Mouse (Mus musculus) forebrain, embryonic 11.5 days (tissue): ENCODE measurements at regions not wholly inside any gene's neighbourhood (a gene's known extent, or its start where the extent isn't known, plus 50 kb on each side); places are given as distances from the start of the nearest gene placed in this dataset.

ENCODE experiments used
- ATAC-seq: fragments of 200-750 bp; cut with Nextera tagmentation; replicated peaks from 2 replicates; pipeline ENCODE4 v1.8.0; 2017; ENCODE audit warnings: moderate TSS enrichment; ENCODE audit not compliant: low FRiP score
- DNase-seq: peaks from one replicate; pipeline ENCODE4 v3.0.0-alpha.2; 2017; ENCODE audit warnings: low spot score
- H3K27ac ChIP-seq: fragments of 300-500 bp; sonication (generic); 2 replicates; pipeline ENCODE4 v1.5.1; 2014; ENCODE audit warnings: low read depth, low read length
- H3K27me3 ChIP-seq: fragments of 300-500 bp; sonication (generic); 2 replicates; pipeline ENCODE4 v1.6.1; 2014; ENCODE audit warnings: mild to moderate bottlenecking, low read length, mixed read lengths; ENCODE audit not compliant: control insufficient read depth, insufficient read depth
- H3K36me3 ChIP-seq: fragments of 300-500 bp; sonication (generic); 2 replicates; pipeline ENCODE4 v1.6.1; 2014; ENCODE audit warnings: mild to moderate bottlenecking, low read length, moderate library complexity, mixed read lengths; ENCODE audit not compliant: control insufficient read depth, insufficient read depth
- H3K4me1 ChIP-seq: fragments of 300-500 bp; sonication (generic); replicated peaks from 2 replicates; pipeline ENCODE4 v1.6.1; 2014; ENCODE audit warnings: low read length, mixed read lengths; ENCODE audit not compliant: control insufficient read depth, insufficient read depth
- H3K4me2 ChIP-seq: fragments of 300-500 bp; sonication (generic); 2 replicates; pipeline ENCODE4 v1.6.1; 2014; ENCODE audit warnings: low read depth, mild to moderate bottlenecking, low read length, moderate library complexity, mixed read lengths; ENCODE audit not compliant: severe bottlenecking
- H3K4me3 ChIP-seq: fragments of 300-500 bp; sonication (generic); 2 replicates; pipeline ENCODE4 v1.5.1; 2014; ENCODE audit warnings: low read depth, low read length
- H3K9ac ChIP-seq: fragments of 300-500 bp; sonication (generic); 2 replicates; pipeline ENCODE4 v1.6.1; 2014; ENCODE audit warnings: low read length
- H3K9me3 ChIP-seq: fragments of 300-500 bp; sonication (generic); 2 replicates; pipeline ENCODE4 v1.6.1; 2016; ENCODE audit warnings: low read length, mixed read lengths; ENCODE audit not compliant: control insufficient read depth
- WGBS: fragments of 180-500 bp; shearing (Covaris S2); extraction: QIAGEN DNeasy Blood & Tissue Kit; methylation state at CpG from one replicate; pipeline ENCODE4 v1.1.7; 2014; 5-methylcytosine and 5-hydroxymethylcytosine counted together

DNA sequence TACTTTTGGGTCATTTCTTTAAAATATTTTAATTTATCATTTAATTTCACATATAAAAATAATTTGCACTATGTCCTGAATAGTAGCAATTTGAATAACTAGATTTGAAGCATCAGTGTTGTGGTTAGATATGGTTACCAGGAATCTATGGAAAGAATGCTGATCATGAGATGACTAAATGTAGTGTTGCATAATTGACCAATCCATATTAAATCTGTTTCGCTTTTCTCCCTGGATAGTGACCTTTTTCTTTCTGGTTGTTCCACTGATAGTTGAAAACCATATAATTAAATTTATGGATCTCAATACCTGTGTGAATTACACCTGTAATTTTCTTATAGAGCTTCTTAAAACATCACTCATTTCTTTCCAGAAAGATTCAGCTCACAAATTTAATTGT, 1003.7 kb downstream of the Slc22a22 start:
- no peaks in the 10 kb centered on the region for H3K36me3 ChIP-seq
- H3K27ac ChIP-seq: no peak overlapping the region
- H3K9me3 ChIP-seq: no peaks in the 10 kb centered on the region
- H3K4me3 ChIP-seq: no peak overlapping the region
- no peak overlapping the region for H3K9ac ChIP-seq
- DNase-seq (no peak), ATAC-seq (no peak)
- H3K4me1 ChIP-seq: no peaks in the 10 kb centered on the region
- no peaks in the 10 kb centered on the region for H3K27me3 ChIP-seq
- 93% methylated on average over 1 of the region's 1 CpGs for WGBS
- no peak overlapping the region for H3K4me2 ChIP-seq

DNA sequence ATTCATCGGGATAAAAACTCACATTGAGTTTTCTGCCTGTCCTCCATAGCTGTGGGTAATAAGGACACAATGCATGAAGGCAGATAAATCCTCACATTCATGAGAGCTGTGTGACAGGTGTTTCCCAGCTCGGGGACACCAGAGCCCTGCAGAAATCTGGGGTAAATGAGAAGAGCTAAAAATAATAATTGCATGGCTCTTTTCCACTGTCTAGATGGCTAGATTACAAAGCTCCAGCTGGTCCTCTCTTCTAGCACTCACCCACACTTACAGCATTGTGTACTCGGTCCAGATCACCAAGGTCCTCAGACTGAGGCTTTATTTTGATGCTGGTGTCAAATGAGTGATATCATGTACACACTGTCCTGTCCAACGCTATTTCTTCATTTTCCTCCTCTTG, 1025.5 kb downstream of the Slc22a22 start:
- Histone ChIP-seq H3K9me3 (no peaks in the 10 kb centered on the region), H3K4me1 (no peaks in the 10 kb centered on the region), H3K4me2 (no peak overlapping the region), H3K27ac (no peak overlapping the region), H3K4me3 (no peak overlapping the region), H3K36me3 (no peaks in the 10 kb centered on the region), H3K9ac (no peak overlapping the region), H3K27me3 (no peaks in the 10 kb centered on the region)
- ATAC-seq: no peak
- no peak for DNase-seq
- WGBS: 85% methylated on average over 4 of the region's 4 CpGs

DNA sequence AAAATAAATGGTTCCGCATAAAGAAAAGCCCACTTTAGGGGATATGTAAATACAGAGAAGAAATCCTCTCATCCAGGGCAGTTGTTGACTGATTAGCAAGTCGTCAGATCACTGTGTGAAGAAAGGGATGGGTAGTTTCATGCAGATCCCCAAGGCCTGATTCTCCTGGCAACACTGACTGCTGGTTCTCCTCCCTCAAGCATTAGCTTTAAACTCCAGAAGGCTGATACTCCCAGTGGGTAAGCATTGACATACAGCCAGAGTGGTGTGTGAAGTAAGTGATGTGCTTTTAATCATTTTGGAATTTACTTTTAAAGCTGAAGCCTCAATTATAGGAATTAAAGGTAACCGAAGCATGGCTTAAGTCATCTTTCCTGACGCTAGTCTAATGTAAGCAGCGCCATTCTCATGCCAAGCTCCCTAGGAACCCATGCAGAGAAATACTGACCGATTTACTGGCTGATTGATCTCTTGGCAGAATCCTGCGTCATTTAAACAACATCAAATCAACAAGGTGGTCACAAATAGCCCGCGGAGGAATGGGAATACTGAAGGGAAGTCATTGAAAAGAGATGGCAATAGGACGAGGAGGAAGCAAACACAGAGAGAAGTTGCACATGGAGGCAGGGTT, 1029.3 kb downstream of the Slc22a22 start:
- no peaks in the 10 kb centered on the region for H3K36me3 ChIP-seq
- WGBS: 72% methylated on average over 10 of the region's 10 CpGs
- H3K4me3 ChIP-seq: no peak overlapping the region
- no peaks in the 10 kb centered on the region for H3K9me3 ChIP-seq
- H3K27ac ChIP-seq: no peak overlapping the region
- ATAC-seq (no peak), DNase-seq (no peak)
- H3K4me2 ChIP-seq: no peak overlapping the region
- H3K9ac ChIP-seq: no peak overlapping the region
- no peaks in the 10 kb centered on the region for H3K27me3 ChIP-seq
- no peaks in the 10 kb centered on the region for H3K4me1 ChIP-seq

DNA sequence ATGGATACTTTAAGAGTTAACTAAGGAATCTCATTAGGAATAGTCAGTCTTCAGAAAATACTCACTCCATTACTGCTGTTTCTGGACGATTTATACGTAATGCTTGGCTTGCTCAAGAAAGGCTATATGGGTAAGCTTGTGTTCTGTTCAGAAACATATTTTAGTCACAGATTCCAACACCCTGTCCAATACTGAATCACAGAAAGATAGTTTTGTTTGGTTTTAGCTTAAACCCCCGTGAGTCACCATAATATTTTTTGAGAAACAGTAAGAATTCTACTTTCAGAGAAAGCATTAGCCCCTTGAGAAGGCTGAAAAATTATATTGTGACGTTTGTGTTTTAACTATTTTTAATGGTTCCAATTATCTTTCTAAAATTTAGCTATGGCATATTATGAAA, 1037.3 kb downstream of the Slc22a22 start:
- Histone ChIP-seq H3K27me3 (no peaks in the 10 kb centered on the region), H3K9ac (no peak overlapping the region), H3K9me3 (no peaks in the 10 kb centered on the region), H3K4me3 (no peak overlapping the region), H3K4me1 (no peaks in the 10 kb centered on the region), H3K4me2 (no peak overlapping the region), H3K27ac (no peak overlapping the region), H3K36me3 (no peaks in the 10 kb centered on the region)
- no peak for DNase-seq
- WGBS: 86% methylated on average over 4 of the region's 4 CpGs
- no peak for ATAC-seq

DNA sequence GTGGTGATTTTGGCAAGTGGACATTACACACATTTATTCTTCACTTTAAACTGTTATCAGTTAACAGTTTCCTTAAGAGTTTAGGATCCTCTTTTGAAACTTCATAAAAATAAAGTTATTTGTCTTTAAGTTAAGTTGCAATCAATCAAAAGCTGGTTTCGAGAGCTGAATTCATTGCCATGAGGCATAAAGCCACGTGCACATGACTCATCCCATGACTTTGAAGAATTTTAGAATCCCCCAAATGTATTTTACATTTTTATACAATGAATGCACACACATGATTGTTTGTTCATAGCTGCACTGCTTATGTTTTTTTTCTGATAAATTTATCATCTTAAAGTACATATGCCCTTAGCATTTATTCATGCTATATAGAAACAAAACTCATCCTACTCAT, 1039.1 kb downstream of the Slc22a22 start:
- H3K4me3 ChIP-seq: no peak overlapping the region
- ATAC-seq: no peak
- H3K4me1 ChIP-seq: no peaks in the 10 kb centered on the region
- no peaks in the 10 kb centered on the region for H3K9me3 ChIP-seq
- DNase-seq: no peak
- no peaks in the 10 kb centered on the region for H3K36me3 ChIP-seq
- H3K4me2 ChIP-seq: no peak overlapping the region
- 88% methylated on average over 2 of the region's 2 CpGs for WGBS
- no peak overlapping the region for H3K27ac ChIP-seq
- no peak overlapping the region for H3K9ac ChIP-seq
- no peaks in the 10 kb centered on the region for H3K27me3 ChIP-seq

DNA sequence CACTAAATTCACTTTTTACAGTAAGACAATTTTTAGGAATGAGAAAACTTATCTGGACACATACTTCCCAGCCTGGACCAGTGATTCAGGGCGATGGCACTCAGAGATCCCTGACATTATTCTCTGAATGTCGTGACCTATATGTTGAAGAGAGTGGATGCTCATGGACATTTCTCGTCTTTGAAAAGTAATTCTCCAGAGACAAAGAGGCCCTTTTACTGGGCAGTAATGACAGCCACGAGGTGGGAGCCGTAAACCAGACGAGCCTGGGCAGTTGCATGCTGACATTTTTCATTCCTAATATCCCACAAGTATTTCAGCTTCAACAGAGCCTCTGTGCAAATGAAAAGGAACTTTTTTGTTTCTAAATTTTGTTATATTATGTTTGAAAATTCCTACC, 1041.3 kb downstream of the Slc22a22 start:
- Histone ChIP-seq H3K4me1 (no peaks in the 10 kb centered on the region), H3K36me3 (no peaks in the 10 kb centered on the region), H3K4me3 (no peak overlapping the region), H3K9me3 (no peaks in the 10 kb centered on the region), H3K27ac (no peak overlapping the region), H3K4me2 (no peak overlapping the region), H3K27me3 (no peaks in the 10 kb centered on the region), H3K9ac (no peak overlapping the region)
- no peak for ATAC-seq
- WGBS: 78% methylated on average over 6 of the region's 6 CpGs
- no peak for DNase-seq

DNA sequence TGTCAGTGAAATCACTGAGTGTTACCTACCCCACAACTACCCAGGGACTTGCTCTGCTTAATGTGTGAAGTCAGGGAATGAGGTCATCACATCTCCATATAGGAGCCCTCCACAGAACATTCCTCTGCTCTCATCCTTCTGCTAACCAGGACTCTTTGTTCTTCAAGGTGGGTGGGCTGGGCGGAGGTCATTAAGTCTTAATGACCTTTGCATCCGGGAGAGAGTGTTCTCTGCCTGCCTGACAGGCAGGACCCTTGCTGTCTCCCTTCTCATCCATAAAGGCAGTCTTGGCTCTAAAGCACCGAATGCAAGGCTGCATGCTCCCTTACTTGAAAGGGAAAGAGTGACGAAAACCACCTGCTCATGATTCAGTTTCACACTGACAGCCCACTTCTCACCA, 1051.4 kb downstream of the Slc22a22 start:
- 28% methylated on average over 4 of the region's 4 CpGs for WGBS
- Histone ChIP-seq H3K9ac (no peak overlapping the region), H3K36me3 (no peaks in the 10 kb centered on the region), H3K27me3 (no peaks in the 10 kb centered on the region), H3K4me2 (no peak overlapping the region), H3K9me3 (no peaks in the 10 kb centered on the region), H3K27ac (no peak overlapping the region), H3K4me3 (no peak overlapping the region), H3K4me1 (no peaks in the 10 kb centered on the region)
- DNase-seq: no peak
- ATAC-seq: no peak

DNA sequence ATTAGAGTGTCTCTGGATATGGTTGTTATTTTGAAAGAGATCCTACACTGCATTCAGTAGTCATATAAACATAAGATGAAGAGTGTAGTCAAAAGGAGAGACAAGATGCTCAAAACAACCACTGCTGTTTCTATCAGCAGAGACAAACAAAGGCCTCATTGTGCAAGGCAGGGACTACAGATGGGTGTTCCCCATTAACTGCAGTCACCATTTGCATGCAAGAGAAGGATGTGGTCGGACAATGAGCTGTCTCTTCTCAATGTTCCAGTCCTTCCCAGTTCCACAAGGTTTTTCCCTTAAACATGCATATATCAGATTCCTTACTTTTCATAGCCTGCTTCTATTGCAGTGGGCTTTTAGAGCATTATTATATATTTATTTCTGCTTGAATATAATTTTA, 1056.7 kb downstream of the Slc22a22 start:
- no peaks in the 10 kb centered on the region for H3K4me1 ChIP-seq
- ATAC-seq: no peak
- DNase-seq: no peak
- WGBS: 43% methylated on average over 1 of the region's 1 CpGs
- H3K27me3 ChIP-seq: no peaks in the 10 kb centered on the region
- H3K9ac ChIP-seq: no peak overlapping the region
- H3K36me3 ChIP-seq: no peaks in the 10 kb centered on the region
- no peaks in the 10 kb centered on the region for H3K9me3 ChIP-seq
- no peak overlapping the region for H3K4me2 ChIP-seq
- H3K4me3 ChIP-seq: no peak overlapping the region
- no peak overlapping the region for H3K27ac ChIP-seq

DNA sequence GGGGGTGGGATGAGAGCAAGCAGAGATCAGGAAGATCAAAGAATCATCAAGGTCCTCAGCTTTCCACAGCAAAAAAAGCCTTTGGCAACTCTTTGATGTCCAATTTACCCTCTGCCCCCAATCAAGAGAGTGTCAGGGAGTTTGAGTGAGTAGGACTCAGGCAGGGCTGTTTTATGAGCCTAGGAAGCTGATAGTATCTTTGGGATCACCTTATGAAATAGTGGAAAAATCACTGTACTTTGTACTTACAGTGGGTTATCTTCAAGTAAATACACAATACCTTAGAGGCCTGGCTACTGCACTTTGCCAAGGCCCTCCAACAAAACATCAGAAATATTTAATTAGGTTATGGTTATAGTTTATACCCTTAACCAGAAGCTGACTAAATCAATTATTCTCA, 1085.4 kb downstream of the Slc22a22 start:
- no peak overlapping the region for H3K27ac ChIP-seq
- DNase-seq (no peak), ATAC-seq (no peak)
- no peak overlapping the region for H3K4me3 ChIP-seq
- H3K4me1 ChIP-seq: no peaks in the 10 kb centered on the region
- H3K4me2 ChIP-seq: no peak overlapping the region
- H3K9me3 ChIP-seq: no peaks in the 10 kb centered on the region
- no peaks in the 10 kb centered on the region for H3K27me3 ChIP-seq
- no peaks in the 10 kb centered on the region for H3K36me3 ChIP-seq
- H3K9ac ChIP-seq: no peak overlapping the region
